Comparison of ENCODE assay signal across 18 mouse cellular contexts in the genomic region with DNA sequence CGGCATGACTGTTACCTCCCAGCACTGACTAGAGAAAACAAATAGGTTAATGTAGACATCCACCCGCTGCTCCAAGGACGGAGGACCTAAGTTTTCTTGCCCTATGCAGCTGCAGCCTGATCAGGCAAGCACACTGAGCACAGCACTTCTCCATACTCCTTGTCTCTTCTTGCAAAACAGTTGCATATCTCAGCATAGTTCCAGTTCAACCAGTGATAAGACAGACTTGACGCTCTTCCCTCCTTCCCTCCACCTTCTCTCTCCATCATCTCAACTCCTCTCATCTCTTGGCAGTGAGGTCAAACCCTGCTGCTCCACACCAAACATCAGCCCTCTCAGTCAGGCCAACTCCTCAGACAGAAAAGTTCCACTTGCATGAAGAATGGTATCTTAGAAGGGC.
"Had no signal": no experiment of that assay in that cellular context is flagged by ENCODE, and none has a peak within 500 bp of the region (broad histone marks: within the 10 kb centered on the region; RNA-seq: fewer than 3 reads in every experiment).

No protein-coding gene starts in this region.

- ATAC-seq: midbrain, embryonic 16.5 days had no signal

- H3K9me3 ChIP-seq: lung, embryonic 15.5 days; midbrain, embryonic 10.5 days; midbrain, embryonic 12.5 days; neural tube, embryonic 13.5 days; neural tube, embryonic 15.5 days; stomach, embryonic 15.5 days had no signal

- DNase-seq: lung, adult 2 months; lung, postnatal 10 days; lung, postnatal 4 days; midbrain, embryonic 14.5 days; retina, postnatal 1 day; right cerebral cortex, adult 18-20 months; right cerebral cortex, postnatal 25 days; thymus, postnatal 14 days; thymus, postnatal 36 days had no signal

- H3K4me2 ChIP-seq: lung, embryonic 15.5 days; midbrain, embryonic 12.5 days; neural tube, embryonic 13.5 days; neural tube, embryonic 15.5 days; stomach, embryonic 15.5 days had no signal

- H3K27ac ChIP-seq: lung, embryonic 15.5 days; midbrain, embryonic 10.5 days; midbrain, embryonic 12.5 days; neural tube, embryonic 13.5 days; neural tube, embryonic 15.5 days; stomach, embryonic 15.5 days; stomach, postnatal 0 days had no signal

- H3K4me1 ChIP-seq: lung, embryonic 15.5 days; midbrain, embryonic 12.5 days; neural tube, embryonic 13.5 days; neural tube, embryonic 15.5 days; stomach, embryonic 15.5 days had no signal

- H3K9ac ChIP-seq: lung, embryonic 15.5 days; midbrain, embryonic 12.5 days; neural tube, embryonic 13.5 days; neural tube, embryonic 15.5 days; stomach, embryonic 15.5 days had no signal

- H3K4me3 ChIP-seq: lung, embryonic 15.5 days; midbrain, embryonic 10.5 days; midbrain, embryonic 12.5 days; myocyte; neural tube, embryonic 13.5 days; neural tube, embryonic 15.5 days; stomach, embryonic 15.5 days had no signal

- H3K27me3 ChIP-seq: lung, embryonic 15.5 days; midbrain, embryonic 12.5 days; neural tube, embryonic 13.5 days; neural tube, embryonic 15.5 days; stomach, embryonic 15.5 days had no signal
